Mouse (Mus musculus) gastrocnemius, adult 2 months (tissue): ENCODE results near the gene Psmb7. TPM values are rescaled to one million over a fixed set of nuclear protein-coding genes. Genes with fewer than 3 reads are reported as not detected.

Experiments
- DNase-seq: peaks from one replicate; pipeline ENCODE4 v3.0.0; 2022
- H3K27ac ChIP-seq: fragments of 200-600 bp; 2 replicates; pipeline ENCODE4 v1.8.1; 2022; ENCODE audit warnings: mild to moderate bottlenecking
- H3K4me3 ChIP-seq: fragments of 200-600 bp; 2 replicates; pipeline ENCODE4 v1.8.1; 2022; ENCODE audit warnings: mild to moderate bottlenecking, moderate library complexity
- CTCF ChIP-seq: fragments of 200-600 bp; IDR thresholded peaks from 2 replicates; pipeline ENCODE4 v1.8.1; 2022; ENCODE audit warnings: antibody characterized with exemption, mild to moderate bottlenecking, moderate library complexity
- intact Hi-C: fragments of 180-260 bp; cut with DNase I; formaldehyde crosslinking; loops from one replicate; pipeline ENCODE4 v1.15.1; 2025
- total RNA-seq, 2 experiments: library from RNA; stranded (reverse); gene quantifications; 2 replicates each; pipeline ENCODE4 v1.2.3; 2021

Psmb7 gene
- total RNA-seq, 2 experiments from 2014 or later = 295 to 298 TPM

- intact Hi-C loops = no loop called here
- DNase-seq = no peak
- H3K4me3 ChIP-seq = no peak overlapping the region
- peak overlapping the region; percentile 85 for H3K27ac ChIP-seq
- TF ChIP-seq CTCF = no peak
Measured at GRCm38 (mm10) chr2:38608831-38609309, 35.0 kb downstream of the Psmb7 start.

GRCm38 (mm10) chr2:38607716-38608115 is 36.2 kb downstream of the Psmb7 start:
- no peak for DNase-seq
- intact Hi-C loops = no loop called here
- no peak for TF ChIP-seq CTCF
- peak overlapping the region; percentile 28; the same call in 1 of the 2 replicates for H3K27ac ChIP-seq
- H3K4me3 ChIP-seq = no peak overlapping the region

- H3K27ac ChIP-seq = peak overlapping the region; percentile 46
- no peak for DNase-seq
Measured at GRCm38 (mm10) chr2:38600842-38601241, 43.0 kb downstream of the Psmb7 start.

GRCm38 (mm10) chr2:38598395-38598794 is 45.5 kb downstream of the Psmb7 start:
- DNase-seq = no peak
- Histone ChIP-seq H3K27ac (no peak overlapping the region), H3K4me3 (no peak overlapping the region)
- TF ChIP-seq CTCF = no peak
- intact Hi-C loops = no loop called here

More at GRCm38 (mm10) chr2:38600842-38601241, 43.0 kb downstream of the Psmb7 start:
- intact Hi-C loops = no loop called here
- no peak for TF ChIP-seq CTCF
- no peak overlapping the region for H3K4me3 ChIP-seq

GRCm38 (mm10) chr2:38597896-38598295 is 46.0 kb downstream of the Psmb7 start:
- Histone ChIP-seq H3K27ac (no peak overlapping the region), H3K4me3 (no peak overlapping the region)
- intact Hi-C loops = no loop called here
- TF ChIP-seq CTCF = peak; percentile 37; the same call in 1 of the 2 replicates
- no peak for DNase-seq

GRCm38 (mm10) chr2:38594874-38595273 is 49.0 kb downstream of the Psmb7 start:
- DNase-seq = no peak
- Histone ChIP-seq H3K27ac (no peak overlapping the region), H3K4me3 (no peak overlapping the region)
- intact Hi-C loops = no loop called here
- no peak for TF ChIP-seq CTCF

GRCm38 (mm10) chr2:38591751-38592459 is 52.0 kb downstream of the Psmb7 start:
- peak; percentile 65 for TF ChIP-seq CTCF
- intact Hi-C loops = loop anchor here (1.0 kb wide), 1 partner anchor 162 kb away; no protein-coding TSS in a partner anchor
- no peak for DNase-seq
- H3K4me3 ChIP-seq = no peak overlapping the region
- no peak overlapping the region for H3K27ac ChIP-seq

GRCm38 (mm10) chr2:38586733-38587132 is 57.2 kb downstream of the Psmb7 start:
- DNase-seq = no peak
- TF ChIP-seq CTCF = no peak
- intact Hi-C loops = no loop called here
- Histone ChIP-seq H3K4me3 (no peak overlapping the region), H3K27ac (no peak overlapping the region)

- intact Hi-C loops = no loop called here
- no peak for TF ChIP-seq CTCF
- no peak overlapping the region for H3K27ac ChIP-seq
- no peak for DNase-seq
- no peak overlapping the region for H3K4me3 ChIP-seq
Measured at GRCm38 (mm10) chr2:38585379-38585736, 58.5 kb downstream of the Psmb7 start.

- TF ChIP-seq CTCF = no peak
- Histone ChIP-seq H3K4me3 (no peak overlapping the region), H3K27ac (no peak overlapping the region)
- intact Hi-C loops = no loop called here
- no peak for DNase-seq
Measured at GRCm38 (mm10) chr2:38584514-38585378, 59.1 kb downstream of the Psmb7 start.

- Histone ChIP-seq H3K27ac (no peak overlapping the region), H3K4me3 (no peak overlapping the region)
- no peak for TF ChIP-seq CTCF
- intact Hi-C loops = no loop called here
- no peak for DNase-seq
Measured at GRCm38 (mm10) chr2:38583982-38584381, 59.9 kb downstream of the Psmb7 start.

GRCm38 (mm10) chr2:38579528-38579927 is 64.4 kb downstream of the Psmb7 start:
- DNase-seq = no peak
- H3K4me3 ChIP-seq = no peak overlapping the region
- intact Hi-C loops = no loop called here
- H3K27ac ChIP-seq = no peak overlapping the region
- no peak for TF ChIP-seq CTCF
